Comparison of ENCODE assay signal across 14 mouse cellular contexts in the genomic region with DNA sequence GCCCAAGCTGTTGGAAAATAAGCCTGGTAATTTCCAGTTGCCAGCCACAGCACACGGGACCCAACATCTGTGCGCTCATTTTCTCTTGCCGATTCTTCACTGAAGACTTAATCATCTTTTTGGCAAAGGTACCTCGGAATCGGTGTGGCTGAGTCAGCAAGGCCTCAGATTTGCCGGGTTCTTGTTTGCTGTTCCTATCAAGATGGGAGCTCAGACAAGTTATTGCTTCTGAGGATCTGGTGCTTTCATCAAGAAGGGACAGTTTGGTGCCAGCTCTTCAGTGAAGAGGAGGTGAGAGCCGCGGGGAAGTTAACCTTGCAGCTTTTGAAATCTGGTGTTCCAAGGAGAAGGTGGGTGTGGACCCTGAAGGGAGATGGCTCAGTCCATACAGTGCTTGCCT. TPM values are rescaled to one million over a fixed set of nuclear protein-coding genes. Genes with fewer than 3 reads are reported as not detected.
DNase-seq lines count a peak whose midpoint lies in the region; ATAC-seq and TF ChIP-seq lines count a peak whose summit lies in the region.
"Had no signal": no experiment of that assay in that cellular context is flagged by ENCODE, and none has a peak within 500 bp of the region (broad histone marks: within the 10 kb centered on the region; RNA-seq: fewer than 3 reads in every experiment).

No protein-coding gene starts in this region.

- 90% methylated on average over 8 of the region's 8 CpGs for WGBS in kidney, postnatal 0 days
- 91% methylated on average over 8 of the region's 8 CpGs for WGBS in embryonic facial prominence, embryonic 10.5 days
- WGBS in midbrain, embryonic 14.5 days: 92% methylated on average over 8 of the region's 8 CpGs

- H3K4me2 ChIP-seq in kidney, postnatal 0 days (ENCODE audit: low read length): peak overlapping the region; percentile 84; the same call in 1 of the 2 replicates
- peak overlapping the region; percentile 70 for H3K4me2 ChIP-seq in midbrain, embryonic 14.5 days (ENCODE audit: low read length)

- no peak for ATAC-seq in kidney, postnatal 0 days (replicated peaks; ENCODE audit: low FRiP score, low read depth)
- ATAC-seq in midbrain, embryonic 14.5 days (ENCODE audit: low FRiP score, low TSS enrichment): no peak
- no peak for ATAC-seq in inflammation-experienced regulatory T-cells, adult 6 months
- ATAC-seq: Patski had no signal

- DNase-seq in adrenal gland, postnatal 14 days: peak; percentile 40
- no peak for DNase-seq in adrenal gland, postnatal 4 days (ENCODE audit: low spot score in 2 of 2)
- DNase-seq in kidney, postnatal 0 days (ENCODE audit: low spot score): no peak
- DNase-seq in kidney, adult 9 months: no peak
- DNase-seq in embryonic facial prominence, embryonic 10.5 days (ENCODE audit: low spot score): no peak
- no peak for DNase-seq in midbrain, embryonic 14.5 days
- DNase-seq in frontal cortex, postnatal 25 days (ENCODE audit: low spot score in 2 of 2): no peak
- DNase-seq: cerebellum, postnatal 36 days; right cerebral cortex, adult 18-20 months had no signal

- H3K36me3 ChIP-seq in kidney, postnatal 0 days (ENCODE audit: insufficient read depth, low read length): peaks cover 21% of the 10 kb centered on the region
- peaks cover 49% of the 10 kb centered on the region for H3K36me3 ChIP-seq in embryonic facial prominence, embryonic 10.5 days (replicated peaks)
- peaks cover 32% of the 10 kb centered on the region for H3K36me3 ChIP-seq in midbrain, embryonic 14.5 days (ENCODE audit: control insufficient read depth, insufficient read depth, low read length)

- H3K9me3 ChIP-seq in kidney, postnatal 0 days (replicated peaks; ENCODE audit: low read length): no peaks in the 10 kb centered on the region
- no peaks in the 10 kb centered on the region for H3K9me3 ChIP-seq in embryonic facial prominence, embryonic 10.5 days
- no peaks in the 10 kb centered on the region for H3K9me3 ChIP-seq in midbrain, embryonic 14.5 days (ENCODE audit: control insufficient read depth, low read length)

- H3K27ac ChIP-seq in kidney, postnatal 0 days: no peak overlapping the region
- no peak overlapping the region for H3K27ac ChIP-seq in embryonic facial prominence, embryonic 10.5 days (replicated peaks)
- H3K27ac ChIP-seq in midbrain, embryonic 14.5 days (replicated peaks; ENCODE audit: low read depth, low read length): no peak overlapping the region

- no peaks in the 10 kb centered on the region for H3K27me3 ChIP-seq in kidney, postnatal 0 days (ENCODE audit: insufficient read depth, low read length)
- H3K27me3 ChIP-seq in embryonic facial prominence, embryonic 10.5 days (replicated peaks; ENCODE audit: low read depth, poor library complexity, severe bottlenecking): no peaks in the 10 kb centered on the region
- H3K27me3 ChIP-seq in midbrain, embryonic 14.5 days (ENCODE audit: control insufficient read depth, insufficient read depth, low read length): no peaks in the 10 kb centered on the region
- H3K27me3 ChIP-seq: Patski had no signal

- no peaks in the 10 kb centered on the region for H3K4me1 ChIP-seq in kidney, postnatal 0 days (replicated peaks; ENCODE audit: insufficient read depth, low read length)
- peaks cover 11% of the 10 kb centered on the region for H3K4me1 ChIP-seq in embryonic facial prominence, embryonic 10.5 days
- H3K4me1 ChIP-seq in midbrain, embryonic 14.5 days (ENCODE audit: control insufficient read depth, insufficient read depth, low read length): peaks cover 6% of the 10 kb centered on the region; the same call in 1 of the 2 replicates

- H3K9ac ChIP-seq in kidney, postnatal 0 days (ENCODE audit: low read depth, low read length): 0 out of 2 replicates have a peak overlapping the region, but pooled peaks have one; percentile 31
- peak overlapping the region; percentile 84; the same call in 1 of the 2 replicates for H3K9ac ChIP-seq in midbrain, embryonic 14.5 days (replicated peaks; ENCODE audit: low read length)

- no peak overlapping the region for H3K4me3 ChIP-seq in kidney, postnatal 0 days (replicated peaks; ENCODE audit: low read depth, low read length)
- peak overlapping the region; percentile 79; the same call in 1 of the 2 replicates for H3K4me3 ChIP-seq in embryonic facial prominence, embryonic 10.5 days
- H3K4me3 ChIP-seq in midbrain, embryonic 14.5 days (replicated peaks; ENCODE audit: low read depth, low read length): peak overlapping the region; percentile 77; the same call in 1 of the 2 replicates

- TF ChIP-seq CTCF in kidney, postnatal 0 days (IDR thresholded peaks at IDR 0.05; ENCODE audit: low read depth): no peak

RNA-seq across cellular contexts. Expression of a gene that starts 1.6 kb away (rescaled TPM):
- 15.4 and 15.5 TPM in 2 replicates for total RNA-seq in adrenal gland, postnatal 14 days (2021)
- total RNA-seq in adrenal gland, postnatal 4 days (2021): 10 to 100 TPM; 18.6 to 19.0 TPM
- 21.8 and 22.7 TPM in 2 replicates for polyA plus RNA-seq in kidney, postnatal 0 days (2015; fragmentation: Nextera tagmentation; extraction: Ambion mirVana)
- 38.5 and 39.2 TPM in 2 replicates for polyA plus RNA-seq in embryonic facial prominence, embryonic 10.5 days (2016; fragmentation: Nextera tagmentation; extraction: Ambion mirVana)
- polyA plus RNA-seq in midbrain, embryonic 14.5 days (2014; fragmentation: Nextera tagmentation; extraction: Ambion mirVana): 23.0 and 24.0 TPM in 2 replicates
- 10 to 100 TPM in 1 of 3 experiments, 1 to 10 TPM in 2; 8.5 to 10.8 (median 9.1) TPM for polyA plus RNA-seq in inflammation-experienced regulatory T-cells, adult 6 months (2017; shearing (Covaris generic))

RNA-seq across cellular contexts. Expression of a gene that starts 16.3 kb away (rescaled TPM):
- total RNA-seq in adrenal gland, postnatal 14 days (2021): not detected in 2 replicates
- under 1 TPM in 1 of 2 experiments, not detected in 1; 0.45 TPM for total RNA-seq in adrenal gland, postnatal 4 days (2021)
- polyA plus RNA-seq in kidney, postnatal 0 days (2015; fragmentation: Nextera tagmentation; extraction: Ambion mirVana): 0.13 and 0.16 TPM in 2 replicates
- not detected in 2 replicates for polyA plus RNA-seq in embryonic facial prominence, embryonic 10.5 days (2016; fragmentation: Nextera tagmentation; extraction: Ambion mirVana)
- 0.16 TPM in 1 of 2 replicates, not detected in the other for polyA plus RNA-seq in midbrain, embryonic 14.5 days (2014; fragmentation: Nextera tagmentation; extraction: Ambion mirVana)
- not detected for polyA plus RNA-seq in inflammation-experienced regulatory T-cells, adult 6 months (2017; shearing (Covaris generic))
- total RNA-seq: layer of hippocampus, adult 18-20 months had no signal
- polyA plus RNA-seq: heart, postnatal 0 days had no signal

RNA-seq across cellular contexts. Expression of a gene that starts 21.8 kb away (rescaled TPM):
- total RNA-seq in adrenal gland, postnatal 14 days (2021): 2.1 and 3.1 TPM in 2 replicates
- 1 to 10 TPM; 6.7 to 8.1 TPM for total RNA-seq in adrenal gland, postnatal 4 days (2021)
- 6.7 and 7.5 TPM in 2 replicates for polyA plus RNA-seq in kidney, postnatal 0 days (2015; fragmentation: Nextera tagmentation; extraction: Ambion mirVana)
- polyA plus RNA-seq in embryonic facial prominence, embryonic 10.5 days (2016; fragmentation: Nextera tagmentation; extraction: Ambion mirVana): 3.1 and 4.0 TPM in 2 replicates
- 1.4 and 1.9 TPM in 2 replicates for polyA plus RNA-seq in midbrain, embryonic 14.5 days (2014; fragmentation: Nextera tagmentation; extraction: Ambion mirVana)
- polyA plus RNA-seq in inflammation-experienced regulatory T-cells, adult 6 months (2017; shearing (Covaris generic)): 1 to 10 TPM; 1.0 to 2.0 (median 1.4) TPM

RNA-seq across cellular contexts. Expression of a gene that starts 42.1 kb away (rescaled TPM):
- 8.2 and 11.7 TPM in 2 replicates for total RNA-seq in adrenal gland, postnatal 14 days (2021)
- total RNA-seq in adrenal gland, postnatal 4 days (2021): 10 to 100 TPM; 14.2 to 15.0 TPM
- 5.1 and 6.0 TPM in 2 replicates for polyA plus RNA-seq in kidney, postnatal 0 days (2015; fragmentation: Nextera tagmentation; extraction: Ambion mirVana)
- 0.32 and 0.78 TPM in 2 replicates for polyA plus RNA-seq in embryonic facial prominence, embryonic 10.5 days (2016; fragmentation: Nextera tagmentation; extraction: Ambion mirVana)
- not detected in 2 replicates for polyA plus RNA-seq in midbrain, embryonic 14.5 days (2014; fragmentation: Nextera tagmentation; extraction: Ambion mirVana)
- polyA plus RNA-seq in inflammation-experienced regulatory T-cells, adult 6 months (2017; shearing (Covaris generic)): under 1 TPM in 1 of 3 experiments, not detected in 2; 0.16 TPM
- total RNA-seq: layer of hippocampus, adult 18-20 months had no signal

RNA-seq across cellular contexts. Expression of a gene that starts 58.1 kb away (rescaled TPM):
- not detected in 2 replicates for total RNA-seq in adrenal gland, postnatal 14 days (2021)
- under 1 TPM in 1 of 2 experiments, not detected in 1; 0.78 TPM for total RNA-seq in adrenal gland, postnatal 4 days (2021)
- 4.0 and 6.1 TPM in 2 replicates for polyA plus RNA-seq in kidney, postnatal 0 days (2015; fragmentation: Nextera tagmentation; extraction: Ambion mirVana)
- polyA plus RNA-seq in embryonic facial prominence, embryonic 10.5 days (2016; fragmentation: Nextera tagmentation; extraction: Ambion mirVana): 6.0 and 6.7 TPM in 2 replicates
- not detected in 2 replicates for polyA plus RNA-seq in midbrain, embryonic 14.5 days (2014; fragmentation: Nextera tagmentation; extraction: Ambion mirVana)
- not detected for polyA plus RNA-seq in inflammation-experienced regulatory T-cells, adult 6 months (2017; shearing (Covaris generic))
- polyA plus RNA-seq: heart, postnatal 0 days; liver, embryonic 16.5 days had no signal
